Mouse (Mus musculus): ENCODE measurements at regions not wholly inside any gene's neighbourhood (a gene's known extent, or its start where the extent isn't known, plus 50 kb on each side); places are given as distances from the start of the nearest gene placed in this dataset.
A peak's percentile ranks its signal among the peaks of the same experiment; 100 is the strongest.
"Not testable (repeated sequence)": the region's sequence is repeated elsewhere in the genome, so short reads cannot be mapped to it uniquely, and the experiment has no call there.

- TF ChIP-seq CTCF (IDR thresholded peaks at IDR 0.05), result no peak
- no peak overlapping the region for H3K4me3 ChIP-seq
- intact Hi-C loops (cut with DNase I), result loop anchor here (5.0 kb wide), 1 partner anchor 53 kb away; no protein-coding TSS in a partner anchor
- DNase-seq (ENCODE audit: extremely low spot score in 1 of 2, low spot score in 2 of 2), result no peak
- H3K27ac ChIP-seq, result no peak overlapping the region
Measured at GRCm38 (mm10) chr14:53960779-53961178, 293.1 kb downstream of the Dad1 start.

DNA sequence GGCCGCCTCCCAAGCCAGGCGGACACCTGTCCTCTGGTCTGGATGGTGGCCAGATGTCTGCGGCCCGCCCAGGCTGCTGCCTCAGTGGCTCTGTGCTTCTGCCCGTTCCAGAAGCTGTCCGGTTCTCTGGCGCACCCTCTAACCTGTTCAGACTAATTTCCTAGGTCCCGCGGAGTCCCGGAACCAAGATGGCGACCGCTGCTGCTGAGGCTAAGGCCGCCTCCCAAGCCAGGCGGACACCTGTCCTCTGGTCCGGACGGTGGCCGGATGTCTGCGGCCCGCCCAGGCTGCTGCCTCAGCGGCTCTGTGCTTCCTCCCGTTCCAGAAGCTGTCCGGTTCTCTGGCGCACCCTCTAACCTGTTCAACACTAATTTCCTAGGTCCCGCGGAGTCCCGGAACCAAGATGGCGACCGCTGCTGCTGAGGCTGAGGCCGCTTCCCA lies 318.1 kb downstream of the Dad1 start:
- peak; percentile 89 to 90 for DNase-seq (ENCODE audit: extremely low spot score in 1 of 2, low spot score in 2 of 2)
- H3K27ac ChIP-seq; intact Hi-C loops (cut with DNase I); H3K4me3 ChIP-seq: not testable (repeated sequence)

DNA sequence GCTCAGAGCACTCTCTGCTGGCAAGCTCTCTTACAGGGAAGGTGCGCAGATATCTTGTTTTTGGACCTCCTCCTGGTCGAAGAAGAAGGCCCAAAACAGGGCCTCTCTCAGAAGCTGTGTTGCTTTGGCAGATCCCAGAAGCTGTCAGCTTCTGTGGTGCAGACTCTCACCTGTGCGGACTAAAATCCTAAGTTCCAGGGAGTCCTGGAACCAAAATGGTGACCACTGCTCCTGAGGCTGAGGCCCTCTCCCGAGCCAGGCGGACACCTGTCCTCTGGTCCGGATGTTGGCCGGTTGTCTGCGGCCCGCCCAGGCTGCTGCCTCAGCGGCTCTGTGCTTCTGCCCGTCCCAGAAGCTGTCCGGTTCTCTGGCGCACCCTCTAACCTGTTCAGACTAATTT lies 318.6 kb downstream of the Dad1 start:
- peak; percentile 75 to 76 for DNase-seq (ENCODE audit: extremely low spot score in 1 of 2, low spot score in 2 of 2)
- H3K4me3 ChIP-seq; H3K27ac ChIP-seq; intact Hi-C loops (cut with DNase I): not testable (repeated sequence)

GRCm38 (mm10) chr14:53910871-53911270 lies 343.0 kb downstream of the Dad1 start:
- no peak overlapping the region for H3K4me3 ChIP-seq
- DNase-seq (ENCODE audit: extremely low spot score in 1 of 2, low spot score in 2 of 2), result no peak
- intact Hi-C loops (cut with DNase I), result no loop called here
- H3K27ac ChIP-seq, result no peak overlapping the region
- TF ChIP-seq CTCF (IDR thresholded peaks at IDR 0.05), result no peak

DNA sequence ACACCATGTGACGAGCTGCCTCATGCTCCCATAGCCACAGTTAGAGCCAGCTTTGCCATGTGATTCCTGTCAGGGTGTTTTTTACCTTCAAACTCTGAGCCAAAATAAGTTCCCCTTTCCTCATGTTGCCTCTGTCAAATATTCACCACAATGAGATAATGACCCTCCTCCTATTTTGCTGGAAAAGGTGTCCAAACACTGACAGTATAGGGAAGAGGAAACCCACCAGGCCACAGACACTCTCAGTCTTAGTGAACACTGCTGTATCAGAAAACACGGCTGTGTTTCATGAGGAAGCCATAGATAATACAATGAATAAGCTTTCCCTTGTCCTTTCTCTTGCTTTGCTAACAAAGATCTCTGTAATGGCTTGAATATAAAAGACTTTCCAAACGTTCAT lies 349.3 kb downstream of the Dad1 start:
- H3K4me3 ChIP-seq, result no peak overlapping the region
- intact Hi-C loops (cut with DNase I), result no loop called here
- no peak for DNase-seq (ENCODE audit: extremely low spot score in 1 of 2, low spot score in 2 of 2)
- H3K27ac ChIP-seq, result no peak overlapping the region
- no peak for TF ChIP-seq CTCF (IDR thresholded peaks at IDR 0.05)

DNA sequence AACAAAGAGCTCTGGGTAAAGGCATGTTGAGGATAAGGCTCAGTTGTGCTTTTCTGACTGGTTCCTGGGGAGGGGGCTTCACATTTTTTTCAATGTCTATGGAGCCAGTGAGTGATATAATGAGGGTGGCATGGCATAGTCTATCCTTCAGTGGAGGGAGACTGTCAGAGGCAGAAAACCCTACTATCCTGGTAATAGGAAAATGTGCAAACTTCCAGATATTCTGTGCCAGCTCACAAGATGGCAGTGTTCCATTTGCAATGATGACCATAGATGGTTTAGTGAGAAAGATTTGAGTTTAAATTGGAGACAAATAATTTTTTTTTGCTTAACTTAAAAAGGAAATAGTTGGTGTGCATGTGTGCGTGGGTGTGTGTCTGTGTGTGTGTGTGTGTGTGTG lies 352.8 kb downstream of the Dad1 start:
- Histone ChIP-seq H3K27ac (no peak overlapping the region), H3K4me3 (no peak overlapping the region)
- intact Hi-C loops (cut with DNase I), result no loop called here
- TF ChIP-seq CTCF (IDR thresholded peaks at IDR 0.05), result peak; percentile 38
- DNase-seq (ENCODE audit: extremely low spot score in 1 of 2, low spot score in 2 of 2), result no peak

- no peak for DNase-seq (ENCODE audit: extremely low spot score in 1 of 2, low spot score in 2 of 2)
- TF ChIP-seq CTCF (IDR thresholded peaks at IDR 0.05), result peak; percentile 62
- Histone ChIP-seq H3K4me3 (no peak overlapping the region), H3K27ac (no peak overlapping the region)
- intact Hi-C loops (cut with DNase I), result loop anchor here (5.0 kb wide), 1 partner anchor 176 kb away; no protein-coding TSS in a partner anchor
Measured at GRCm38 (mm10) chr14:53881304-53881703, 372.6 kb downstream of the Dad1 start.

DNA sequence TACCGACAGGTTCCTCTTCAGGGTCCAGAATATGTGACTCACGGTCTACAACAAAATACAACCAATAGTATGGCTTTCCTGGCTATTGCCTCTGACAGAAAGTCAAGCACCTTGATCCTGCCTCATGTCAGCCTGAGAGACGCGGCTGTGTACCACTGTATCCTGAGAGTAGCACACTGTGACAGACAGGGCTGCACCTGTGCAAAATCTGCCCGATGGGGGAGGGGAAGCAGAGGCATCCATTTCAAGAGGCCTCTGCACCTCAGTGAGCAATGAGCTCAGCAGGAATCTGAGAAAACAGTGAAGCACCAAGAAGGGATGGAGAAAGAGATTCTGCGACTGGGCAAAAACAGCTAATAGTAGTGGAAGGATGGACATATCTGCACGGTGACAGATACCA lies 377.3 kb downstream of the Dad1 start:
- H3K27ac ChIP-seq, result no peak overlapping the region
- H3K4me3 ChIP-seq, result no peak overlapping the region
- intact Hi-C loops (cut with DNase I), result loop anchor here (5.0 kb wide), 1 partner anchor 281 kb away; no protein-coding TSS in a partner anchor
- no peak for TF ChIP-seq CTCF (IDR thresholded peaks at IDR 0.05)
- DNase-seq (ENCODE audit: extremely low spot score in 1 of 2, low spot score in 2 of 2), result no peak

DNA sequence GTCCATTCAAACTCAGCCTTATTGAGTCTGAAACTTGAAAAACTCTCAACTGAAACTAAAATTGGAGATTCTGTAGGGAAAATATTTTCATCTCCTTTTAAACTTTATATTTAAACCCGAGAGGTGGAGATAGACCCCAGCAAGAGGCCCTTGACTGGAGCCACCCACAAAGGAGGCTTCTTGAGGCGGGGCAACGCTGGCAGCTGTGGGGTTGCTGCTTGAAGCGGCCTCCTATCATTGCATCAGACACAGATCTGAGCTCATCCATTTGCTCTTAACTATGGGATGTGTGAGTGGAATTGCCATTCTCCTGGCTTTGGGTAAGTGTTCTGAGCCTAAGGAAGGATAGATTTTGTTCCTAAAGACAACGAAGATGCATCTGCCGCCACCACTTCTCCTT lies 378.2 kb downstream of the Dad1 start:
- TF ChIP-seq CTCF (IDR thresholded peaks at IDR 0.05), result no peak
- H3K27ac ChIP-seq, result no peak overlapping the region
- no peak for DNase-seq (ENCODE audit: extremely low spot score in 1 of 2, low spot score in 2 of 2)
- no peak overlapping the region for H3K4me3 ChIP-seq
- intact Hi-C loops (cut with DNase I), result loop anchor here (5.0 kb wide), 1 partner anchor 282 kb away; no protein-coding TSS in a partner anchor

DNA sequence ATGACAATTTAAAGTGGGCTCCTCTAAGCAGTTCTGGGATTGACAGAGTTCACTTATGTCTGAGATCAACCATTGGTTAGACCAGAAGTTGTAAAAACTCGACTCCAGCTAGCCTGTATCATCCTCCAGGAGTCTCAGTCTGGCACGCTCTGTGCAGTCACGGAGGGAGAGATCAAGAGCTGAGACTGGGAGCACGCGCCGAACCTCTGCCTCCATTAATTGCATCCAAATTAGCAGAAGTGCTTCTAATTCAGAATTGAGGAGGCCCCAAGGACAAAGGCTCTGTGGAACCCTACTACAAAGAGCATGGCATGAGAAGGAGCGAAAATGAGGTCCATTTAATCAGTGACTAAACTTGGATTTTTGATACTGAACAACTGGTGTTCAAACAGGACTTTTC lies 406.9 kb downstream of the Dad1 start:
- intact Hi-C loops (cut with DNase I), result no loop called here
- TF ChIP-seq CTCF (IDR thresholded peaks at IDR 0.05), result no peak
- no peak overlapping the region for H3K4me3 ChIP-seq
- H3K27ac ChIP-seq, result no peak overlapping the region
- no peak for DNase-seq (ENCODE audit: extremely low spot score in 1 of 2, low spot score in 2 of 2)

GRCm38 (mm10) chr14:53845646-53846045 lies 408.3 kb downstream of the Dad1 start:
- no peak overlapping the region for H3K27ac ChIP-seq
- intact Hi-C loops (cut with DNase I), result no loop called here
- H3K4me3 ChIP-seq, result no peak overlapping the region
- no peak for TF ChIP-seq CTCF (IDR thresholded peaks at IDR 0.05)
- no peak for DNase-seq (ENCODE audit: extremely low spot score in 1 of 2, low spot score in 2 of 2)

DNA sequence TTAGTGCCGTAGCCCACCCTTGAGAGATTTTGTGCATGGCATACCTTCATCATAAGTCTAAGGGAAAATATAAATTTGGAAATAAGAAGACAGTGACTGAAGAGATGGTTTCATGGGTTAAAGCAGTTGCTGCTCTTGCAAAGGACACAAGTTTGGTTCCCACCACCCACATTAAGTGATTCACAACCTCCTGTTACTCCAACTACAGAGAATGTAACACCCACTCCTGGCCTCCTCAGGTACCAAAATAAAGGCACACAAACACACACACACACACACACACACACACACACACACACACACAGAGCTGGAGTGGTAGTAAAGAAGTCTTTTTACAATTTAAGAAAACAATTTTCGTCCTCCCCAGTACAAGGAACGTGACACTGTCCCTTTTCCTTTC lies 421.4 kb downstream of the Dad1 start:
- H3K27ac ChIP-seq, result no peak overlapping the region
- intact Hi-C loops (cut with DNase I), result no loop called here
- H3K4me3 ChIP-seq, result no peak overlapping the region
- no peak for TF ChIP-seq CTCF (IDR thresholded peaks at IDR 0.05)
- no peak for DNase-seq (ENCODE audit: extremely low spot score in 1 of 2, low spot score in 2 of 2)

- intact Hi-C loops (cut with DNase I), result no loop called here
- TF ChIP-seq CTCF (IDR thresholded peaks at IDR 0.05), result no peak
- Histone ChIP-seq H3K27ac (no peak overlapping the region), H3K4me3 (no peak overlapping the region)
- no peak for DNase-seq (ENCODE audit: extremely low spot score in 1 of 2, low spot score in 2 of 2)
Measured at GRCm38 (mm10) chr14:53831651-53832050, 422.3 kb downstream of the Dad1 start.

DNA sequence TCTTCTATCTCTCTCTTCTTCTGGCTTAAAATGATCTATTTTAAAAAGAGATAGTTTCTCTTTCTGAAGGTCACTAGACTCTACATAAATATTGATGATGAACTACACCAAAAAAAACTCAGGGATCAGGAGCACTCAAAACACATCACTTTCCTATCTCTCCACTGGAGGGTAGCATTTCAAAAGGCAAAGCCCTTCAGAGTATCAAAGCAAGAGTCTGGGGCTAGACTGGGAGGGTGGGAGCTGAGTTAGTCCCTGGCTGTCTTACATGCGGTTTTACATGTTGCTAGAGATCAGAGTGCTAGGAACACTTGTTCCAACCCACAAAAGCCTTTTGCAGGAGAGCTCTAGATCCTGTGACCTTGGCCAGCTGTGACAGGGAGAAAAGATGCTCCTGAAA lies 423.2 kb downstream of the Dad1 start:
- DNase-seq (ENCODE audit: extremely low spot score in 1 of 2, low spot score in 2 of 2), result no peak

More for the DNA sequence above, 423.2 kb downstream of the Dad1 start:
- H3K4me3 ChIP-seq, result no peak overlapping the region
- TF ChIP-seq CTCF (IDR thresholded peaks at IDR 0.05), result peak; percentile 37
- H3K27ac ChIP-seq, result no peak overlapping the region
- intact Hi-C loops (cut with DNase I), result no loop called here
